Mouse (Mus musculus) heart, adult 8-10 months (tissue): Measurements from ENCODE around the gene Gatad2b. TPM values are rescaled to one million over a fixed set of nuclear protein-coding genes. Genes with fewer than 3 reads are reported as not detected.
"Not testable (repeated sequence)": the region's sequence is repeated elsewhere in the genome, so short reads cannot be mapped to it uniquely, and the experiment has no call there.

ENCODE experiments used
- DNase-seq: peaks from one replicate; pipeline ENCODE4 v3.0.0; 2022; ENCODE audit warnings: low spot score
- total RNA-seq, 4 experiments: library from RNA; stranded (reverse); gene quantifications; 2 replicates each; pipeline ENCODE4 v1.2.4; 2022

The Gatad2b gene
- total RNA-seq, 4 experiments from 2014 or later, result 41.4 to 51.4 (median 46.0) TPM

DNA sequence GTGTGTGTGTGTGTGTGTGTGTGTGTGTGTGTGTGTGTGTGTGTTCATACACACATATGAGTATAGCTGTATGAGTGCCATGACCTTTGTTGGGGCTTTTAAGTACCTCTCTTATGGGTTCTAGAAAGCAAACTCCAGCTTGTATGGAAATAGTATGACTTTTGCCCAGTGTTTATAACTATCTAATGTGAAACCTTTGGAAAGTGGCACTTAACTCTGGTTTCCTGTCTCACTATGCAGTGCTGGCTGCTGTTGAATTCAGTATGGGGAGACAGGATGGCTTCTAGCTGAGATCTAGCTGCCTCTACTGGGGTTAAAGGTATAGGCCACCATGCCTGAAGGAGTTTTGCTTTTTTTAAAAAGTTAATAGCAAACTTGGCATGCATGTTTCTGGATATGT, 16.6 kb downstream of the Gatad2b start:
- no peak for DNase-seq

DNA sequence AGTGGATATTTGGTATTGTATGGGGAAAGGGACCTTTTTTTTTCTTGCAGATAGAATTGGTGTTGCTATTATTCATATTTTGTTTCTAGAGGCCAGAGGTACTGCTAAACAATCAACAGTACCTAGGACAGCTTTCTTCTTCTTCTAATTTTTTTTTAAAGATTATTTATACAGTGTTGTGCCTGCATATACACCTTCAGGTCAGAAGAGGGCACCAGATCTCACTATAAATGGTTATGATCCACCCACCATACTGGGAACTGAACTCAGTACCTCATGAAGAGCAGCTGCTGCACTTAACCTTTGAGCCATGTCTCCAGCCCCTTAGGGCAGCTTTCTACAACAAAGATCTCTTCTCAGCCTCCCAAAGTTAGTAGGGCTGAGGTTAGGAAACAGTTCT, 20.4 kb downstream of the Gatad2b start:
- DNase-seq, result no peak

DNA sequence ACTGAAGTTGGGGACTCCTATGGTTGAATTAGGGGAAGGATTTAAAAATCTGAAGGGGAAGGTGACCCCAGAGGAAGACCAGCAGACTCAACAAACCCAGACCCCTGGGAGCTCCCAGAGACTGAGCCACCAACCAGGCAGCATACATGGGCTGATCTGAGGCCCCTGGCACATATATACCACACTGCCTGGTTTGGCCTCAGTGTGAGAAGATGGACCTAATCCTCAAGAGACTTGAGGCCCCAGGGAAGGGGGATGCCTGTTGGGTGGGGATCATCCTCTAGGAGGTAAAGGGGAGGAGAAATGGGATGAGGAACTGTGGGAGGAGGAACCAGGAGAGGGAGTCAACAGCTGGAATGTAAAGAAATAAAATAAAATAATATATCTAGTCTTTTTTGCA, 21.3 kb downstream of the Gatad2b start:
- no peak for DNase-seq

DNA sequence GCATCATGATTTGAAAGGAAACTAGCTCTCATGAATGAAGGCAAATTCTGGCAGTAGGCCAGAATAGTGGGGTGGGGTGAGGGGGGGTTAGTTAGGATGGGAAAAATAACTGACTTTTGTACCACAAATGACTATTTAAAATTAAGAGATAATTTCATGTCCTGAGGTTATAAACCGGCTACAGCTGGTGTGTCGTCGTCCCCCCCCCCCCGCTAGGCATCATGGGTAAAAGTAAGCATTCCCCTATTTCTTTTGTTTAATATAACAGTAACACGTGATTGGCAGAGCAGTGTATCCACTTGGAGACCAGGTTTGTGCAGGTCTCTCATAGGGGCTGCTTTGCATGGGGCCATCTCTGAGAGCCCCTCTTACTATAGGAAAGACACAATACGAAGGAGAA, 29.3 kb downstream of the Gatad2b start:
- DNase-seq, result no peak

DNA sequence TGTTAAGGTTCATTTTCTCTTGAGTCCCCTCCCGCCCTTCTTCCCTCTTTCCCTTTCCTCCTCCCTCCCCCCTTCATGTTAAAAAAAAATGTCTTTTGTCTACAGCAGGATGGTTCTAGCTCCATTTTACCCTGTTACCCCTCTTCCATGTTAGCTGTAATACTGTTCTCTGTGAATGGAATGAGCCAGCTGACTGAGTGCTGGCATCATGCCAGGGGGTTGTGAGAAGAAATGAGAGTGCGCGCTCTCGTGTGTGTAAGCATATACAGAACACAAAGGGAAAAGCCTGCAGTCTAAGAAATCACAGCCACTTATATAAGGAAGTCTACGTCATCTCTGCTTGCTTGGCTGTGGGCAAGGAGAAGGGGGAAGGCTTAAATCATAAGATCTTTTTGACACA, 30.1 kb downstream of the Gatad2b start:
- DNase-seq, result peak; percentile 68

DNA sequence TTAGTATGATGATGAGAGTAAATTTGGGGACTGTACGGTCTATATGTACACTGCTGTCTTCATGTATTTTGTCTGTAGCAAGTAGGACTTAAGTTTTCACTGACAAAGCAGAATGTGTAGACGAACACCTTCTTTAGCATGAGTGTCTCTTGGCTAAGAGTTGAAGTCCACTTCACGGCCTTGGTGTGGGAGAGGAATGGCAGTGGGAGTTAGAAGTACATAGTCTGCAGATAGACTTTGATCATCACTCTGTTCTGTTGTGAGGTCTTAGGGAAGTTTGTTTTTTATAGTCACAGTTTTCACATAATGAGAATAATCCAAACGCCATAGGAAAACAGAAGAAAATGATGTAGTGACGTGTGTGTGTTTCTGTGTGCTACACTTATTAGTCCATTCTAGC, 39.5 kb downstream of the Gatad2b start:
- no peak for DNase-seq

DNA sequence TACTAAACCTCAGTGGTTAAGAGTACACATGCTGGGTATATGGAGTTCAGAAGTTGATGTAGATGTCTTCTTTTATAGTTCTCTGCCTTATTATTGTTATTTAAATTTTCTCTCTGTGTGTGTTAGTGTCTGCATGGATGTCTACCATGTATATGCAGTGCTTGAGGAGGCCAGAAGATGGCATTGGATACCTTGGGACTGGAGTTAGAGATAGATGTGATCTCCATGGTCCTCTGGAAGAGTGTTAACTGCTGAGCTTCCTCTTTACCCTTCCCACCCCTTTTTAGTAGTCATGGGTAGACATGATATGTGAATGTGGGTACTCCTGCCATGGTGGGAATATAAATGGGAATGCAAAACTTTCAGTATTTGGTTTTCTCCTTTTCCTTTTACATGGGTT, 42.5 kb downstream of the Gatad2b start:
- no peak for DNase-seq

DNA sequence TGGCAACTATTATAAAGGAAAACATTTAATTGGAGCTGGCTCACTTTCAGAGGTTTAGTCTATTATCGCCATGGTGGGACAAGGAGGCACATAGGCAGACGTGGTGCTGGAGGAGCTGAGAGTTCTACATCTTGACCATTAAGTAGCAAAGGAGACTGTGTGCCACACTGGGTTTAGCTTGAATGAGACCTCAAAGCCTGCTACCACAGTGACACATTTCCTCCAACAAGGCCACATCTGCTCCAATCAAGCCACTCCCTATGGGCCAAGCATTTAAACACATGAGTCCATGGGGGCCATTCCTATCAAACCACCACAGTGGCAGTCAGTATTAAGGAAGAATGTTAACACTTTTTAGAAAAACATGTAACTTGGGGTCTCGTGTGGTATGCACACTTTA, 45.2 kb downstream of the Gatad2b start:
- DNase-seq, result no peak

DNA sequence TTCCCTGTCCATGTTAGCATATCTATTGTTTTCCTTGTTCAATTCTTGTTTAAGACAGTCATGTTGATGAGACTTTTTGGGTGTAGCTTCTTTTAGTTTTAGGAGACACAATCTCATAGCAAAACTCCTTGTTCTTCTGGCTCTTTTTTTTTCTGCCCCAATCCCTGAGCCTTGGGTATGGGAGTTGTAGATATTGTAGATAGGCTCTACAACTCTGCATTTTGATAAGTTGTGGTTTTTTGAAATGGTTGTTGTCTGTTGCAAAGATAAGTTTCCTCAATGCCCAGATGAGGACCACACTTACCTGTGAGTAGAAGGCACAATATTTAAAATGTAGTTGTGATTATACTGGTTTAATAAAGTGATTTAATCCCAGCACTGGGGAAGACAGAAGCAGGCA, 47.2 kb downstream of the Gatad2b start:
- no peak for DNase-seq

DNA sequence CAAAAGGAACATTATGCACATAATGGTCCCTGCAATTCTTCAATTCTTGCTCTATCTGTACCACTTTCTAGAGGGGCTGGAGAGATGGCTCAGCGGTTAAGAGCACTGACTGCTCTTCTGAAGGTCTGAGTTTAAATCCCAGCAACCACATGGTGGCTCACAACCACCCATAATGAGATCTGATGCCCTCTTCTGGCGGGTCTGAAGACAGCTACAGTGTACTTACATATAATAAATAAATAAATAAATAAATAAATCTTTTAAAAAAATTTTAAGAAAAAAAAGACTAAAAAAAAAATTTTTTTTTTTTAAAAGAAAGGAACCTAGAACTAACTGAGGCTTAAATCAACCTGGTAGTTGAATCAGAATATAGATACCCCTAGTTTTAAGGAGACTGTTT, 49.9 kb downstream of the Gatad2b start:
- not testable (repeated sequence) for DNase-seq

DNA sequence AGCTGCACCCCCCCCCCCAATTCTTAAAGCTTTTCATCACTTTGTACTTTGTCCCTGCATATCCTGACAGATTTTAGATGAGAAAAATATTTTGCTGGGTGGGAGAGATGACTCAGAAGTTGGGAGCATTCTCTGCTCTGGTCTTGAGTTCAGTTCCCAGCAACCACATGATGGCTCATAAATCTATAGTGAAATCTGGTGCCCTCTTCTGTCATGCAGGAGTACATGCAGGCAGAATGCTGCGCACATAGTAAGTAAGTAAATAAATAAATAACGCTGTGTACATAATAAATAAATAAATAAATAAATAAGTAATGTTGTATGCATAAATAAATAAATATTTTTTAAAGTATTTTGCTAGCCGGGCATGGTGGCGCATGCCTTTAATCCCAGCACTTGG, 54.9 kb downstream of the Gatad2b start:
- DNase-seq, result no peak

DNA sequence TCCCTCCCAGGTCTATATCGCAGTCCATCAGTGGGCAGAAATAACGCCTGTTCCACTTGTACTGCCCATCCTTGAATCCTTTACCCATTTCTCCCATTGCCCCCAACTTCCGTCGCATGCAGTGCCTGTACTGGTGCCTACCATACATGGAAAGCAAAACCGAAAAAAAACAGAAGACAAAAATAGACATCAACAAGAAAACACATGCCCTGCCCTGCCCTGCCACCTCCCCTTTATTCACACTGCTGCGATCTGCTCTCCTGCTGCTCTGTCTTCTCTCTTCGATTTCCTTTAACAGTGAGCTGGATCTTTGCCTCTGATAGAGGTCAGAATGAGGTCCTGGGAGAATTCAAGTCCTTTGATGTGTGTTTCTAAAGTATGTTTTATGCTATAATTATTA, 65.0 kb downstream of the Gatad2b start:
- DNase-seq, result no peak

DNA sequence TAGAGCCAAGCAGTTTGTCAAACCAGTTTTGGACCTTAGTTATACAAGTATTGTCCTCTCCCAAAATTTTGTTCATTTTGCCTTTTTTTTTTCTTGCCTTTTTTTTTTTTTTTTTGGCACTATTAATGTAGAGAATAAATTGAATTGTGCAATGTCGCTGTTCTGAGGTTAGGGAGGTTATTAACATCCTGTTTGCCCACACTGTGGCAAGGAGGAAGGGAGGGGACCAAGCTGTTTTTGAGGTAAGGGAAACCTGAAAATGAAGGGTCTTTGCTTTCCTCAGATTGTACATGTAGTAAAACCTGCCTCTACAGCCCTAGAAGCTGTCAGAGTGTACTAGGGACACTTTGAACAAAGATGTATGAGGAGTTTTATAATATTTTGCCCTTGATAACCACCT, 66.3 kb downstream of the Gatad2b start:
- DNase-seq, result no peak

DNA sequence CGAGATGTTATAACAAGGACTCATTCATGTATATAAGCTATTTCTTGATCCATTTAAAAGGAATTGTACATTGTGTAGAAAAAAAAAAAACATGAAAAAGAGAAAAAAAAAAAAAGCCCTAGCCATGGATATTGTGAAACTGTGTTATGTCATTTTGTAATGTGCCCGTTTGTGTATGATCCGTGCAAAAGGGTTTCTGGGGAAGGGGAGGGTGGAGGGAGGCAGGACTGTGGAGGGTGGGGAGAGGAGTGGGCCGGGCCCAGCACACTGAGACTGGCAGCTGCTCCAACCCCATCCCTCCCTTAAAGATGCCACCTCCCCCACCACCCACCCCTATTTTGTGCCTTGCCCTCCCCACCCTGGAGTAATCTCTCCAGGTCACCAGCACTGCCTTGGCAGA, 68.5 kb downstream of the Gatad2b start:
- DNase-seq, result no peak

DNA sequence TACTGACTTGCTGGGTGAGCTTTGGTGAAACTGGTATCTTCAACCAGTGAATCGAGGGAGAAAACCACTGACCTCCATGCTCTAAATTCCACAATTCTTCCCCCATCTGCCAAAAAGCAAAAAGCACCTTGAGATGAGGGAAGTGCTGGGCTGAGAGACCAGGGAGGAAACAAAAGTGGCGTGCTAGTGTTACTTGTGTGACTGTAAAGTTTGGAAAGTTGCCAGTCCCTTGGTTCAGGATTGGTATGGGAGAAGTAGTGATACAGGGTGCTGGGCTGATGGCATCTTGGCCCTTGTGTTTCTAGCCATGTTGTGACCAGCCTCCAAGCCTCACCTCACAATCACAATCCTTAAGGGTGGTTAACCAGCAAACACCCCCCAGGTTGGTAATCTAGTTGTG, 69.4 kb downstream of the Gatad2b start:
- no peak for DNase-seq

DNA sequence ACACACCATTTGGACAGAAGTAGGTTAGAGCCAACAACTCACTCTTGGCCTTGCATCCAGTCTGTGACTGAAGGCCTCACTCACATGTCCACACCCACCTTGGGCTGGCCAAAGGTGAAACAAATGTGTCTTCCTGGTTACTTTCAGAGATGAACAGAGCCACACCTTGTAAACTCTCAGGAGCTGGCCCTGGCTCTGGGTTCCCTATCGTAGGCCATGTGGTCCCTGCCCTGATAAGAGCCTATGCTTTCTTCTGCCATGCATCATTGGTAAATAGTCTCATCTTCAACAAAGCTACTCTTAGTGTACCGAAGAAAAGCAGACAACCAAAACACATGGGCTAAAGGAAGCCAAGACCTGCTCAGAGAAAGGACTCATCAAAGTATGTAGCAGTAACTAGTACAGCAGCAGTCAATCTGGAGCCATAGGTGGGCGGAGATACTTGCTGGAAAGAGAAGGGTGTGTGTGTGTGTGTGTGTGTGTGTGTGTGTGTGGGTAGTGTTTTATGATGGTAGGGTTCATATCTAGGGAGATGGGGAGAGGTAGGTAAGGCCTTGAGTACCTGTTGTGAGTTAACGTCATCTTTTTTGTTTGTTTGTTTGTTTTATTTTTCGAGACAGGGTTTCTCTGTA, 74.1 kb downstream of the Gatad2b start:
- no peak for DNase-seq

DNA sequence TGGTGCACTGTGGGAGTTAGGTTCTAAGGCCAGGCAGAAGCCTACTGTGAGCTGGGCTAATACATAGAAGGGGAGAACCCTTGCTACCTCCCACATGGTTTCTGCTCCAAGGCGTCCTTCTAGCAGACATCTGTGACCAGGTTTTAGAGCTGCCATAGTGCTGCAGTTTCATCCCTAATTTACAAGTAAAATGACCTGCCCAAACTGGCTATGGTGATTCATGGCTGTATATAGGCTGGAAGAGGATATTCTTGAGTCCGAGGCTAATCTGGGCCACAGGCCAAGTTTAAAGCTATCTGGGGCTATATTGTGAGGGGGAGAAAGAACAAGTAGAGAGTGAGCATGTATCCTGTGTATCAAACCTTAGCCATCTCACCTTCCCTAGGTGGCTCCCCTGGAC, 76.1 kb downstream of the Gatad2b start:
- no peak for DNase-seq

DNA sequence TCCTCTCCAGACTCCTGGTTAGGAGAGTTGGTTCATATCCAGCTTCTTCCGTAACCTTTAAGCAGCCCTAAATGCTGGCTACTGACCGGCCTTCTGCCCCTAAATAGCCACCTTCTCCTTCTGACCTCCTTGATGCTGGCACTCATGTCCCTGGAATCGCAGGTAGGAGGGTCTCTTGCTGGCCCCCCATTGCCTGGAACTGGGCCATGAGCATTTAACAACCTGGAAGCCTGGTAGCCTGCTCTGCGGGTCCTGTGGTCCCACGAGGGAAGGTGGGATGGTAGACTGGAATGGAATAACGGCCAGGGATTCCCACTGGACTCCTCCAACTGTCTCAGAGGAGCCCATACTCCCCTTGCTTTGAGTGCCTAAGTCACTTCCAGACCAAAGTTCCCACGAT, 78.9 kb downstream of the Gatad2b start:
- no peak for DNase-seq

DNA sequence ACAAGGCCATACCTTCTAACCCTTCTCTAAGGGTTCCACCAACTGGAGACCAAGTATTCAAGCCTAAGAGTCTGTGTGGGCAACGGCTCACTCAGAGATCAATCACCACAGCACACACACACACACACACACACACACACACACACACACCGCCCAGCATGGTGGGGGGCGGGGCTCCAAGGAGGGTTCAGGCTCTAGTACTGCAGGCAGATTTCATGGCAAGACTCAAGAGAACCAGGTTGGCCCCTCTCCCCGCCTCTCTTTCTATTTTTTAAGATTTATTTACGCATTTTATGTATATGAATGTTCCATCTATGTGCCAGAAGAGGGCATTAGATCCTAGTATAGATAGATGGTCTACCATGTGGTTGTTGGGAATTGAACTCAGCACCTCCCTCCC, 79.8 kb downstream of the Gatad2b start:
- DNase-seq, result no peak

DNA sequence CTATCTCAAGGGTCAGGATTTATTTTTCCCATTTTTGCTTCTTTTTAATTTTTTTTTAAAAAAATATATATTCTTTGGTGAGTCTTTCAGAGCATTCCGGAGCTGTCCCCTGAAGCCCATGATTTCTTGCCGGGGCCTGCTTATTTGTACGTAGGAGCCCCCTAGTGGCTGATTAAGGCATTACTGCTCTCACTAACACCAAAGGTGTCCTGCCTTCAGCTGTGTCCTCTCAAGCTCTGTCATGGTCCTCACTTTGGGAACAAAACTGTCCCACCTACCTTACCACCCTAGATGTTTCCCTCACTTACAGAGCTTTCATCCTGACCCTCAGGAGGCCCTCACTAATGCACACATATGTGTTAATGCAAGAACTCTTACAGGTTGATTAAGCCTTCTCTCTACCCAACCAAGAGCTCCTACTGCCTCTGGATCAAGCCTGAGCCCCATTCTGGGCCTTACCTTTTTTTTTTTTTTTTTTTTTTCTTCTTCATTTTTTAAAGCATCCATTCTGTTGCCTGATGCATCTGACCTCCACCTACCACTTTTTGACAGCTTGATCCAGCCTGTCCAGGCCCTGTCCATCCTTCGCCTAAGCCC, 80.6 kb downstream of the Gatad2b start:
- DNase-seq, result peak; percentile 83

DNA sequence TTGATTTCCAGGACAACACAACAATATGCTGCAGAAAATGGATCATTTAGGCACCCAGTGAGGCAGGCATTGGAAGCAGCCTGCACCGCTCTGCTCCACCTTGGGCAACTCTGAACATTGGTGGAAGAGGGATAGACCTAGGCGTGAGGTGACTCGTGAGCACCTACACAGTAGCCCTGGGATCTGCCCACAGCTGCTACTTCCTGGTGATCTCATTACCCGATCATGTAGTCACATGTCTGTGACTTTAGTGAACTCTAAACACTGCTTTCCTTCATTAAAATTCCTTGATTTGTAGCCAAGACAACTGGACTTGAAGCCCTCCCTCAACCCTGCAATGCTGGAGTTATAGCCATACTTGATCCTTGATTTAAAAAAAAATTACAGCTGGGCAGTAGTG, 81.4 kb downstream of the Gatad2b start:
- DNase-seq, result no peak

DNA sequence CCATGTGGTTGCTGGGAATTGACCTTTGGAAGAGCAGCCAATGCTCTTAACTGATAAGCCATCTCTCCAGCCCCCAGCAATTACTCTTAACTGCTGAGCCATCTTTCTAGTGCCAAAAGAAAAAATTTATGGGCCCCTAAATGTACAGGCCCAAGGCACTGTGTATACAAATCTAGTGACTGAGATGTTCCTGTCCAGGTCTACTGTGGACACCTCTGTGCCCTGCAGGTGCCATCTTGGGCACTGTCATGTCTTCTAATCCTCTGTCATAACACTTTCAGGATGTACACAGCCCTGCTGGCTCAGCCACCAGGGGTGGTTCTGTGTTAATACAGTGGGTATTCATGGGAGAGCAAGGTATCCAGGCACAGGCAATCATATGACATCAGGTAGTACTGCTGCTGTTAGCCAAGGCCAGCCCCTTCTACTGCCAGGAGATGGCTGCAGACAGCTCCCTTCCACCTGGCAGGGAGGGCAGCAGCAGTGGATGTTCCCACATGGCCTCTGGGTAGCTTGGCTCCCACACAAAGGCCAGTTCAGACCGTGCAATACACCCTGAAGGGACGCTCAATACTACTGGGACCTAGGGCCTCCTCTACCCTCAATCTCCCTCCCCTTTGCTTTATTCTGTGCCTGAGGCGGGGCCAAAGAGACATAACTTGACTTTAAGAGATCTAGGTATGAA, 82.7 kb downstream of the Gatad2b start:
- no peak for DNase-seq

DNA sequence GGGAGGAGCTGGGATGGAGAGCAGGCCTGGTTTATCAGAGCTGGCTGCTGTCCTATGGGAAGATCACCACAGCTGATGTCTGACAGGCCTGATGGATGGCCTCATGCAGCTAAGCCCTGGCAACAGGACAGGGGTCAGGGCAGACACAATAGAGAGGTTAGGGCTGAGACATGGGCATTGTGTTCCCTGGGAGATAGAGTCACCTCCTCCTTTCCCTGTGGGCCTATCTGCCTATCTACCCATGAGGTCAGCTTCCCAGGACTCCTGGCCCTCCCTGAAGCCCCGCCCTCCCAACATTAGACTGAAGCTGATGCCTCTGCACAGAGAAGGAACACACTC, 83.2 kb downstream of the Gatad2b start:
- no peak for DNase-seq

DNA sequence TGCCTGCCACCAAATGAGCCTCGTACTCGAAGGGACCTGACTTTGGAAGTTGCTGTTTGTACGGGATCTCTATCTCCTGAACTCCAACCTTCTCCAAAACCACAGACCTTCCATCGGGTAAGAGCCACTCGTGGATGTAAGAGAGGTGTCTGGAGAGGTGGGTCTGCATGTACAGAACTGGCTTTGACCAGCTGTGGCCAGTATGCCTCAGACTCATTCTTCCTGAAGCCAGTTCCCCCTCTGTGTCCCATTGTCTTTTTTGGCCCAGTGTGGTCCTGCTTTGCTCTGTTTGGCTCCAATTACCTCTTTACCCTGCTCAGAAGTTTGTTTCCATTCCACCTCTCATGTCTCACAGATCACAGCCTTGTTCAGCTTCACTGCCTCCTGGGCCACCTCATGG, 85.5 kb downstream of the Gatad2b start:
- DNase-seq, result no peak
